Mouse (Mus musculus) liver, embryonic 16.5 days (tissue): ENCODE results near the gene Ugcg. TPM values are rescaled to one million over a fixed set of nuclear protein-coding genes. Genes with fewer than 3 reads are reported as not detected.
A peak's percentile ranks its signal among the peaks of the same experiment; 100 is the strongest.

Experiments
- ATAC-seq: fragments of 200-750 bp; cut with Nextera tagmentation; 2 replicates; pipeline ENCODE4 v1.8.0; 2017; ENCODE audit warnings: low read depth, mild to moderate bottlenecking, moderate number of reproducible peaks, moderate library complexity
- H3K27ac ChIP-seq: fragments of 300-500 bp; sonication (generic); 2 replicates; pipeline ENCODE4 v1.5.1; 2014; ENCODE audit warnings: mild to moderate bottlenecking, low read length
- H3K27me3 ChIP-seq: fragments of 300-500 bp; sonication (generic); 2 replicates; pipeline ENCODE4 v1.6.1; 2014; ENCODE audit warnings: low read depth, low read length, mixed read lengths; ENCODE audit not compliant: control insufficient read depth, insufficient read depth
- H3K36me3 ChIP-seq: fragments of 300-500 bp; sonication (generic); 2 replicates; pipeline ENCODE4 v1.6.1; 2014; ENCODE audit warnings: mild to moderate bottlenecking; ENCODE audit not compliant: control insufficient read depth, insufficient read depth
- H3K4me1 ChIP-seq: fragments of 300-500 bp; sonication (generic); 2 replicates; pipeline ENCODE4 v1.6.1; 2014; ENCODE audit warnings: low read depth, low read length, mixed read lengths; ENCODE audit not compliant: control insufficient read depth
- H3K4me2 ChIP-seq: fragments of 300-500 bp; sonication (generic); 2 replicates; pipeline ENCODE4 v1.6.1; 2014; ENCODE audit warnings: low read depth, low read length, mixed read lengths
- H3K4me3 ChIP-seq: fragments of 300-500 bp; sonication (generic); 2 replicates; pipeline ENCODE4 v1.5.1; 2014; ENCODE audit warnings: low read depth, mild to moderate bottlenecking, low read length
- H3K9ac ChIP-seq: fragments of 300-500 bp; sonication (generic); 2 replicates; pipeline ENCODE4 v1.6.1; 2014; ENCODE audit warnings: low read depth, low read length
- H3K9me3 ChIP-seq: fragments of 300-500 bp; sonication (generic); replicated peaks from 2 replicates; pipeline ENCODE4 v1.6.1; 2016; ENCODE audit warnings: low read length; ENCODE audit not compliant: control insufficient read depth
- WGBS: fragments of 180-500 bp; shearing (Covaris S2); extraction: QIAGEN DNeasy Blood & Tissue Kit; methylation state at CpG from one replicate; pipeline ENCODE4 v1.1.7; 2014; ENCODE audit not compliant: insufficient replicate concordance; 5-methylcytosine and 5-hydroxymethylcytosine counted together
- polyA plus RNA-seq: library from polyadenylated mRNA; unstranded; fragments of >200 nt; fragmentation: Nextera tagmentation; extraction: Ambion mirVana; gene quantifications from 2 replicates; pipeline ENCODE4 v1.2.1, GENCODE M21; 2015

Gene Ugcg
- polyA plus RNA-seq, result 4.6 and 4.8 TPM in 2 replicates

- H3K4me3 ChIP-seq, result peak within 1 kb of the TSS; percentile 99
- H3K4me1 ChIP-seq, result peaks cover 14% of the 10 kb centered on the region
- H3K27ac ChIP-seq, result peak within 1 kb of the TSS; percentile 95
- H3K27me3 ChIP-seq, result no peaks in the 10 kb centered on the region
- peak; percentile 91 for ATAC-seq
- WGBS, result under 1% methylated on average over 81 of the region's 99 CpGs
- H3K9ac ChIP-seq, result peak within 1 kb of the TSS; percentile 98
- no peaks in the 10 kb centered on the region for H3K36me3 ChIP-seq
- H3K4me2 ChIP-seq, result peak within 1 kb of the TSS; percentile 65
- H3K9me3 ChIP-seq, result no peaks in the 10 kb centered on the region
These were observed at the start of gene Ugcg for GRCm38 (mm10) chr4:59188802-59189545. TSS of gene Ugcg (plus strand) at chr4:59189257.

- Histone ChIP-seq H3K27me3 (no peaks in the 10 kb centered on the region), H3K4me2 (no peak overlapping the region), H3K4me1 (peaks cover 4% of the 10 kb centered on the region), H3K36me3 (no peaks in the 10 kb centered on the region), H3K4me3 (no peak overlapping the region), H3K9me3 (no peaks in the 10 kb centered on the region), H3K9ac (no peak overlapping the region), H3K27ac (no peak overlapping the region)
- no peak for ATAC-seq
- 46% methylated on average over 5 of the region's 5 CpGs for WGBS
These were observed 40.0 kb upstream of the Ugcg start for GRCm38 (mm10) chr4:59149043-59149442.

- WGBS, result 14% methylated on average over 5 of the region's 5 CpGs
- H3K9ac ChIP-seq, result no peak overlapping the region
- ATAC-seq, result no peak
These were observed 38.1 kb upstream of the Ugcg start for GRCm38 (mm10) chr4:59150907-59151306.

GRCm38 (mm10) chr4:59151953-59152352 lies 37.1 kb upstream of the Ugcg start:
- no peaks in the 10 kb centered on the region for H3K9me3 ChIP-seq
- no peak for ATAC-seq

More at GRCm38 (mm10) chr4:59150907-59151306, 38.1 kb upstream of the Ugcg start:
- Histone ChIP-seq H3K27me3 (no peaks in the 10 kb centered on the region), H3K4me3 (no peak overlapping the region), H3K9me3 (no peaks in the 10 kb centered on the region), H3K4me1 (peaks cover 4% of the 10 kb centered on the region), H3K36me3 (no peaks in the 10 kb centered on the region), H3K27ac (no peak overlapping the region), H3K4me2 (no peak overlapping the region)

GRCm38 (mm10) chr4:59156897-59157592 lies 32.0 kb upstream of the Ugcg start:
- Histone ChIP-seq H3K27me3 (no peaks in the 10 kb centered on the region), H3K9ac (no peak overlapping the region), H3K36me3 (no peaks in the 10 kb centered on the region), H3K4me1 (peaks cover 12% of the 10 kb centered on the region), H3K4me2 (peak overlapping the region; percentile 23), H3K9me3 (no peaks in the 10 kb centered on the region), H3K27ac (0 out of 2 replicates have a peak overlapping the region, but pooled peaks have one; percentile 4), H3K4me3 (no peak overlapping the region)
- WGBS, result 14% methylated on average over 7 of the region's 7 CpGs
- peak; percentile 61 for ATAC-seq

More at GRCm38 (mm10) chr4:59151953-59152352, 37.1 kb upstream of the Ugcg start:
- Histone ChIP-seq H3K4me3 (no peak overlapping the region), H3K9ac (no peak overlapping the region), H3K27ac (no peak overlapping the region), H3K4me2 (no peak overlapping the region), H3K27me3 (no peaks in the 10 kb centered on the region), H3K36me3 (no peaks in the 10 kb centered on the region), H3K4me1 (peaks cover 5% of the 10 kb centered on the region)
- whole genome bisulfite sequencing, result 25% methylated on average over 1 of the region's 1 CpGs

- H3K4me2 ChIP-seq, result peak overlapping the region; percentile 23
- peaks cover 12% of the 10 kb centered on the region for H3K4me1 ChIP-seq
- peak overlapping the region; percentile 1; the same call in 1 of the 2 replicates for H3K27ac ChIP-seq
- no peaks in the 10 kb centered on the region for H3K9me3 ChIP-seq
- no peak for ATAC-seq
- H3K9ac ChIP-seq, result no peak overlapping the region
- H3K4me3 ChIP-seq, result no peak overlapping the region
- 25% methylated on average over 2 of the region's 2 CpGs for WGBS
- no peaks in the 10 kb centered on the region for H3K36me3 ChIP-seq
- no peaks in the 10 kb centered on the region for H3K27me3 ChIP-seq
These were observed 31.4 kb upstream of the Ugcg start for GRCm38 (mm10) chr4:59157654-59158053.

- Histone ChIP-seq H3K27ac (no peak overlapping the region), H3K36me3 (no peaks in the 10 kb centered on the region), H3K4me3 (no peak overlapping the region), H3K27me3 (no peaks in the 10 kb centered on the region), H3K9ac (no peak overlapping the region), H3K4me2 (no peak overlapping the region), H3K9me3 (no peaks in the 10 kb centered on the region), H3K4me1 (peaks cover 12% of the 10 kb centered on the region)
- ATAC-seq, result no peak
- WGBS, result 54% methylated on average over 5 of the region's 5 CpGs
These were observed 28.8 kb upstream of the Ugcg start for GRCm38 (mm10) chr4:59160289-59160688.

- Histone ChIP-seq H3K9me3 (no peaks in the 10 kb centered on the region), H3K27me3 (no peaks in the 10 kb centered on the region), H3K4me3 (no peak overlapping the region), H3K4me1 (peaks cover 12% of the 10 kb centered on the region), H3K4me2 (no peak overlapping the region), H3K27ac (no peak overlapping the region), H3K36me3 (no peaks in the 10 kb centered on the region), H3K9ac (no peak overlapping the region)
- ATAC-seq, result no peak
- 63% methylated on average over 8 of the region's 8 CpGs for WGBS
These were observed 27.9 kb upstream of the Ugcg start for GRCm38 (mm10) chr4:59160959-59161670.
